Mouse (Mus musculus) thymus, postnatal 0 days (tissue): ENCODE results near the gene Pcnx4. TPM values are rescaled to one million over a fixed set of nuclear protein-coding genes. Genes with fewer than 3 reads are reported as not detected.
A peak's percentile ranks its signal among the peaks of the same experiment; 100 is the strongest.

ENCODE experiments used
- DNase-seq: peaks from one replicate; pipeline ENCODE4 v3.0.0-alpha.2; 2015; ENCODE audit warnings: low spot score
- polyA plus RNA-seq: library from polyadenylated mRNA; unstranded; fragments of >200 nt; fragmentation: Nextera tagmentation; extraction: Ambion mirVana; gene quantifications from 2 replicates; pipeline ENCODE4 v1.2.1, GENCODE M21; 2015

Gene Pcnx4
- polyA plus RNA-seq, result 7.5 and 8.4 TPM in 2 replicates

GRCm38 (mm10) chr12:72536021-72536597 lies at the start of gene Pcnx4:
Gene Pcnx4, plus strand, starts transcription at chr12:72536383.
- peak; percentile 96 for DNase-seq

GRCm38 (mm10) chr12:72487498-72487897 lies 48.7 kb upstream of the Pcnx4 start:
- DNase-seq, result no peak

GRCm38 (mm10) chr12:72489995-72490394 lies 46.2 kb upstream of the Pcnx4 start:
- DNase-seq, result no peak

- DNase-seq, result no peak
These were observed 45.0 kb upstream of the Pcnx4 start for GRCm38 (mm10) chr12:72491063-72491719.

GRCm38 (mm10) chr12:72496866-72497600 lies 39.1 kb upstream of the Pcnx4 start:
- no peak for DNase-seq

- no peak for DNase-seq
These were observed 26.6 kb upstream of the Pcnx4 start for GRCm38 (mm10) chr12:72509606-72510005.

GRCm38 (mm10) chr12:72515446-72515845 lies 20.7 kb upstream of the Pcnx4 start:
- DNase-seq, result no peak

- no peak for DNase-seq
These were observed 18.0 kb upstream of the Pcnx4 start for GRCm38 (mm10) chr12:72518114-72518728.

- DNase-seq, result no peak
These were observed 16.8 kb upstream of the Pcnx4 start for GRCm38 (mm10) chr12:72519352-72519751.

- DNase-seq, result no peak
These were observed 16.3 kb upstream of the Pcnx4 start for GRCm38 (mm10) chr12:72519855-72520254.

- peak; percentile 67 for DNase-seq
These were observed 15.5 kb upstream of the Pcnx4 start for GRCm38 (mm10) chr12:72520645-72521044.

- DNase-seq, result no peak
These were observed 10.6 kb upstream of the Pcnx4 start for GRCm38 (mm10) chr12:72525588-72525987.

- no peak for DNase-seq
These were observed 3.9 kb upstream of the Pcnx4 start for GRCm38 (mm10) chr12:72532303-72532702.

- no peak for DNase-seq
These were observed 2.2 kb upstream of the Pcnx4 start for GRCm38 (mm10) chr12:72533986-72534385.

GRCm38 (mm10) chr12:72535599-72535998 lies 584 bp upstream of the Pcnx4 start:
- no peak for DNase-seq

GRCm38 (mm10) chr12:72538571-72538970 lies 2.4 kb downstream of the Pcnx4 start:
- no peak for DNase-seq

- DNase-seq, result no peak
These were observed 18.2 kb downstream of the Pcnx4 start for GRCm38 (mm10) chr12:72554347-72554746.

GRCm38 (mm10) chr12:72564281-72564795 lies 28.2 kb downstream of the Pcnx4 start:
- DNase-seq, result no peak

- DNase-seq, result no peak
These were observed 45.8 kb downstream of the Pcnx4 start for GRCm38 (mm10) chr12:72582021-72582420.

GRCm38 (mm10) chr12:72583099-72583498 lies 46.9 kb downstream of the Pcnx4 start:
- no peak for DNase-seq

- DNase-seq, result no peak
These were observed 49.2 kb downstream of the Pcnx4 start for GRCm38 (mm10) chr12:72585339-72585738.

GRCm38 (mm10) chr12:72592991-72593390 lies 56.8 kb downstream of the Pcnx4 start:
- DNase-seq, result no peak
